13 mouse cellular contexts compared by ENCODE assay signal in the genomic region with DNA sequence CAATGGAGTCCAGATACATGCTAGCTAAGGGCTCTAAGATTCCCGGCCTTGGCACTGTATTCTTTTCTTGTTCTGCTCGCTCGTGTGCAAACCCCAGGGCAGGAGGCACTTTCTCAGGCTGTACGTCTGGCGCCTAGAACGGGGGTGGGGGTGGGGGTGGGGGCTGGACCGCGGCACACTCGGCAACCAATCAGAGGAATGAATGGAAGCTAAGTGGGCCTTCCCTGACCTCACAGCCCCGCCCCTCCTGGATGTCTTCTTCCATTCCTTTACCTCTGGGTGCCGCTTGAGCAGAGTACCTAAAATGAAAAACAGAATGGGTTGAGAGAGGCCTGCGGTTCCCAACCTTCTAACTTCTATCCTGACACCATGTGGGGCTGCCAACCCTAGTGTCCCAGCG. TPM values are rescaled to one million over a fixed set of nuclear protein-coding genes. Genes with fewer than 3 reads are reported as not detected.
DNase-seq lines count a peak whose midpoint lies in the region; ATAC-seq lines count a peak whose summit lies in the region.
"Had no signal": no experiment of that assay in that cellular context is flagged by ENCODE, and none has a peak within 500 bp of the region (broad histone marks: within the 10 kb centered on the region; RNA-seq: fewer than 3 reads in every experiment).

No protein-coding gene starts in this region.

- H3K4me3 ChIP-seq in heart, embryonic 11.5 days (ENCODE audit: low read depth, low read length): no peak overlapping the region
- no peak overlapping the region for H3K4me3 ChIP-seq in hindbrain, embryonic 13.5 days

- H3K27me3 ChIP-seq in heart, embryonic 11.5 days (ENCODE audit: control insufficient read depth, insufficient read depth, low read length): no peaks in the 10 kb centered on the region
- H3K27me3 ChIP-seq in hindbrain, embryonic 13.5 days: peaks cover 9% of the 10 kb centered on the region; the same call in 1 of the 2 replicates

- no peaks in the 10 kb centered on the region for H3K9me3 ChIP-seq in heart, embryonic 11.5 days (replicated peaks; ENCODE audit: control insufficient read depth, low read length)
- no peaks in the 10 kb centered on the region for H3K9me3 ChIP-seq in hindbrain, embryonic 13.5 days

- no peak for DNase-seq in heart, adult 8-10 months (ENCODE audit: low spot score)
- peak; percentile 32 for DNase-seq in retina, postnatal 1 day
- no peak for DNase-seq in retina, embryonic 14.5 days (ENCODE audit: low spot score)
- no peak for DNase-seq in urinary bladder, postnatal 4 days (ENCODE audit: low spot score in 2 of 2)
- DNase-seq in frontal cortex, postnatal 25 days (ENCODE audit: low spot score in 2 of 2): no peak
- no peak for DNase-seq in right cerebral cortex, postnatal 36 days (ENCODE audit: low spot score in 2 of 2)
- DNase-seq: cerebellum, postnatal 36 days; lung, postnatal 4 days; right cerebral cortex, postnatal 4 days had no signal

- H3K4me2 ChIP-seq in heart, embryonic 11.5 days: peak overlapping the region; percentile 6
- H3K4me2 ChIP-seq in hindbrain, embryonic 13.5 days: 0 out of 2 replicates have a peak overlapping the region, but pooled peaks have one; percentile 10

- no peak overlapping the region for H3K27ac ChIP-seq in heart, embryonic 11.5 days (ENCODE audit: low read depth, low read length)
- no peak overlapping the region for H3K27ac ChIP-seq in hindbrain, embryonic 13.5 days

- no peak for ATAC-seq in heart, embryonic 11.5 days (replicated peaks; ENCODE audit: insufficient number of reproducible peaks, low FRiP score, low TSS enrichment)
- ATAC-seq in hindbrain, embryonic 13.5 days (ENCODE audit: low FRiP score): no peak; the same call in 1 of the 2 replicates

- H3K9ac ChIP-seq in heart, embryonic 11.5 days (ENCODE audit: low read depth, low read length): no peak overlapping the region
- H3K9ac ChIP-seq in hindbrain, embryonic 13.5 days: no peak overlapping the region

- H3K4me1 ChIP-seq in heart, embryonic 11.5 days (ENCODE audit: control insufficient read depth, insufficient read depth, low read length): peaks cover 17% of the 10 kb centered on the region
- peaks cover 24% of the 10 kb centered on the region for H3K4me1 ChIP-seq in hindbrain, embryonic 13.5 days (replicated peaks)

- 15% methylated on average over 13 of the region's 13 CpGs for whole genome bisulfite sequencing in heart, embryonic 11.5 days (ENCODE audit: insufficient replicate concordance)
- 12% methylated on average over 13 of the region's 13 CpGs for WGBS in hindbrain, embryonic 13.5 days

- peaks cover 6% of the 10 kb centered on the region for H3K36me3 ChIP-seq in heart, embryonic 11.5 days (ENCODE audit: control insufficient read depth, insufficient read depth, low read length)
- H3K36me3 ChIP-seq in hindbrain, embryonic 13.5 days: no peaks in the 10 kb centered on the region

RNA-seq across cellular contexts. Expression of a gene that starts 4.8 kb away (rescaled TPM):
- polyA plus RNA-seq in heart, embryonic 11.5 days (2014; fragmentation: Nextera tagmentation; extraction: Ambion mirVana): 35.0 and 40.7 TPM in 2 replicates
- 10 to 100 TPM; 24.4 to 26.2 (median 25.5) TPM for total RNA-seq in heart, adult 8-10 months (2022)
- polyA plus RNA-seq in hindbrain, embryonic 13.5 days (2015; fragmentation: Nextera tagmentation; extraction: Ambion mirVana): 13.5 and 15.2 TPM in 2 replicates

RNA-seq across cellular contexts. Expression of a gene that starts 11.5 kb away (rescaled TPM):
- 0.69 and 0.93 TPM in 2 replicates for polyA plus RNA-seq in heart, embryonic 11.5 days (2014; fragmentation: Nextera tagmentation; extraction: Ambion mirVana)
- total RNA-seq in heart, adult 8-10 months (2022): under 1 TPM; 0.46 to 0.80 (median 0.58) TPM
- 0.29 and 0.31 TPM in 2 replicates for polyA plus RNA-seq in hindbrain, embryonic 13.5 days (2015; fragmentation: Nextera tagmentation; extraction: Ambion mirVana)

RNA-seq across cellular contexts. Expression of a gene that starts 23.1 kb away (rescaled TPM):
- 0.10 TPM in 1 of 2 replicates, not detected in the other for polyA plus RNA-seq in heart, embryonic 11.5 days (2014; fragmentation: Nextera tagmentation; extraction: Ambion mirVana)
- not detected for total RNA-seq in heart, adult 8-10 months (2022)
- not detected in 2 replicates for polyA plus RNA-seq in hindbrain, embryonic 13.5 days (2015; fragmentation: Nextera tagmentation; extraction: Ambion mirVana)
- total RNA-seq: left cerebral cortex, postnatal 14 days had no signal
- polyA plus RNA-seq: kidney, embryonic 14.5 days had no signal

RNA-seq across cellular contexts. Expression of a gene that starts 40.2 kb away (rescaled TPM):
- 33.3 and 37.0 TPM in 2 replicates for polyA plus RNA-seq in heart, embryonic 11.5 days (2014; fragmentation: Nextera tagmentation; extraction: Ambion mirVana)
- 10 to 100 TPM; 50.4 to 54.8 (median 52.8) TPM for total RNA-seq in heart, adult 8-10 months (2022)
- polyA plus RNA-seq in hindbrain, embryonic 13.5 days (2015; fragmentation: Nextera tagmentation; extraction: Ambion mirVana): 15.1 and 15.7 TPM in 2 replicates
